Mouse (Mus musculus): ENCODE data around the gene Aip. TPM values are rescaled to one million over a fixed set of nuclear protein-coding genes. Genes with fewer than 3 reads are reported as not detected.

Aip gene
- polyA plus RNA-seq, 1 experiment from 2014 or later = 78.5 TPM

- TF ChIP-seq EP300 (IDR thresholded peaks at IDR 0.05) (no peak), CTCF (IDR thresholded peaks at IDR 0.05) (no peak)
- no peak within 1 kb of the TSS for H3K27ac ChIP-seq (ENCODE audit: low read length)
- H3K4me2 ChIP-seq (replicated peaks; ENCODE audit: low read depth, low read length) = no peak within 1 kb of the TSS
- H3K4me3 ChIP-seq (ENCODE audit: low read depth, low read length) = no peak within 1 kb of the TSS
- H3K4me1 ChIP-seq (ENCODE audit: insufficient read depth, low read depth, low read length) = no peaks in the 10 kb centered on the region
- H3K36me3 ChIP-seq (ENCODE audit: insufficient read depth, low read length) = no peaks in the 10 kb centered on the region
- H3K9me3 ChIP-seq (ENCODE audit: low read length) = no peaks in the 10 kb centered on the region
- ATAC-seq (no peak), DNase-seq (ENCODE audit: low spot score) (no peak)
- WGBS = 54% methylated on average over 3 of the region's 3 CpGs
- H3K27me3 ChIP-seq (replicated peaks; ENCODE audit: insufficient read depth, low read length) = no peaks in the 10 kb centered on the region
- no peak within 1 kb of the TSS for H3K9ac ChIP-seq (replicated peaks; ENCODE audit: low read depth)
These were observed 44.3 kb downstream of the Aip start, which contains the start of gene Cabp2 for GRCm38 (mm10) chr19:4081394-4081793. Cabp2 (plus strand) TSS chr19:4081578.

DNA sequence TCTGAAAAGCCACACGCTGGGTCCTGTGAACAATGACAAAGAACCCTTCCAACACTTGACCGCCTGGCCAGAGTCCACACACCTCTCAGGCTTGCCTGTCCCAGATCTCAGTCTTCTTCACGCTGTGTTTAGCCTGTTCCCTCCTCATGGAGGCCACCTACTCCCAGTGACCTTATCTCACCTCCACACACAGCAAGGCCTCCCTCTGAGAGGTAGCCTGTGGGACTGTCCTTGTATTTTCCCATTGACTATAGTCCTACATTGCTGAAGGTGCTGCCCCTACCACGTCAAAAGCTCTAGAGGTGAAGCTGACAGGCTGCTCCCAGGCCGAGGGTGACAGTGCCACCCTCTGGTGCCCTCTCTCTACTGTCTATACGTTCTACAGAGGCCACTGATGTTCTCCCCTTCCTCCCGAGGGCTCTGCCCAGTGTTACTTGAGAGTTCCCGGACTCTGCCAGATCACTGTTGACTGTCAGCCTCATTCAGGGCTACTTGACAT lies 45.1 kb downstream of the Aip start:
- DNase-seq (ENCODE audit: low spot score) (peak; percentile 27), ATAC-seq (peak; percentile 47; the same call in 1 of the 2 replicates)
- Histone ChIP-seq H3K27me3 (replicated peaks; ENCODE audit: insufficient read depth, low read length) (no peaks in the 10 kb centered on the region), H3K4me2 (replicated peaks; ENCODE audit: low read depth, low read length) (no peak overlapping the region), H3K27ac (ENCODE audit: low read length) (no peak overlapping the region), H3K9ac (replicated peaks; ENCODE audit: low read depth) (no peak overlapping the region), H3K9me3 (ENCODE audit: low read length) (no peaks in the 10 kb centered on the region), H3K36me3 (ENCODE audit: insufficient read depth, low read length) (no peaks in the 10 kb centered on the region), H3K4me1 (ENCODE audit: insufficient read depth, low read depth, low read length) (no peaks in the 10 kb centered on the region), H3K4me3 (ENCODE audit: low read depth, low read length) (no peak overlapping the region)
- WGBS = 52% methylated on average over 8 of the region's 8 CpGs
- TF ChIP-seq EP300 (IDR thresholded peaks at IDR 0.05) (no peak), CTCF (IDR thresholded peaks at IDR 0.05) (peak; percentile 55)

- no peaks in the 10 kb centered on the region for H3K36me3 ChIP-seq (ENCODE audit: insufficient read depth, low read length)
- no peak overlapping the region for H3K9ac ChIP-seq (replicated peaks; ENCODE audit: low read depth)
- H3K27ac ChIP-seq (ENCODE audit: low read length) = no peak overlapping the region
- no peak overlapping the region for H3K4me2 ChIP-seq (replicated peaks; ENCODE audit: low read depth, low read length)
- H3K4me3 ChIP-seq (ENCODE audit: low read depth, low read length) = no peak overlapping the region
- DNase-seq (ENCODE audit: low spot score) (no peak), ATAC-seq (no peak)
- no peak for TF ChIP-seq CTCF (IDR thresholded peaks at IDR 0.05)
- TF ChIP-seq EP300 (IDR thresholded peaks at IDR 0.05) = no peak
- H3K9me3 ChIP-seq (ENCODE audit: low read length) = no peaks in the 10 kb centered on the region
- H3K4me1 ChIP-seq (ENCODE audit: insufficient read depth, low read depth, low read length) = no peaks in the 10 kb centered on the region
- H3K27me3 ChIP-seq (replicated peaks; ENCODE audit: insufficient read depth, low read length) = no peaks in the 10 kb centered on the region
- WGBS = 75% methylated on average over 1 of the region's 1 CpGs
These were observed 46.1 kb downstream of the Aip start for GRCm38 (mm10) chr19:4079594-4079993.

DNA sequence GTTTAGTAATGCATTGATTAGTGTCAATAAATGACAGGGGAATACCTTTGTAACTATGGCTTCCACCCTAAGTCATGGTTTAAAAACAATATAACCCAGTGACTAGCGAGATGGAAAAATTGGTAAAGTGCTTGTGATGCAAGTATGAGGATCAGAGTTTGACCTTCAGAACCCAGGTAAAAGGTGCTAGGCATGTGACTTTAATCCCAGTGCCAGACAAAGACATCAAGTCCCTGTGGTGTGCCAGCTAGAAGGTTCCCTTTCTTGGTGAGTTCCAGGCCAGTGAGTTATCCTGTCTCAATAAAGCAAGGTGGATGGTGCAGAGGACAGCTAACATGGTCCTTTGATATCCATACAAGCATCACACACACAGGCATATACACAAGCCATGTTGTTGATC lies 50.1 kb downstream of the Aip start:
- no peak for TF ChIP-seq CTCF (IDR thresholded peaks at IDR 0.05)
- no peak for TF ChIP-seq EP300 (IDR thresholded peaks at IDR 0.05)
- H3K27me3 ChIP-seq (replicated peaks; ENCODE audit: insufficient read depth, low read length) = no peaks in the 10 kb centered on the region
- ATAC-seq (no peak), DNase-seq (ENCODE audit: low spot score) (no peak)
- H3K9ac ChIP-seq (replicated peaks; ENCODE audit: low read depth) = no peak overlapping the region
- H3K4me1 ChIP-seq (ENCODE audit: insufficient read depth, low read depth, low read length) = no peaks in the 10 kb centered on the region
- H3K27ac ChIP-seq (ENCODE audit: low read length) = no peak overlapping the region
- no peak overlapping the region for H3K4me2 ChIP-seq (replicated peaks; ENCODE audit: low read depth, low read length)
- no peak overlapping the region for H3K4me3 ChIP-seq (ENCODE audit: low read depth, low read length)
- H3K36me3 ChIP-seq (ENCODE audit: insufficient read depth, low read length) = no peaks in the 10 kb centered on the region
- H3K9me3 ChIP-seq (ENCODE audit: low read length) = no peaks in the 10 kb centered on the region
- WGBS = 85% methylated on average over 1 of the region's 1 CpGs

DNA sequence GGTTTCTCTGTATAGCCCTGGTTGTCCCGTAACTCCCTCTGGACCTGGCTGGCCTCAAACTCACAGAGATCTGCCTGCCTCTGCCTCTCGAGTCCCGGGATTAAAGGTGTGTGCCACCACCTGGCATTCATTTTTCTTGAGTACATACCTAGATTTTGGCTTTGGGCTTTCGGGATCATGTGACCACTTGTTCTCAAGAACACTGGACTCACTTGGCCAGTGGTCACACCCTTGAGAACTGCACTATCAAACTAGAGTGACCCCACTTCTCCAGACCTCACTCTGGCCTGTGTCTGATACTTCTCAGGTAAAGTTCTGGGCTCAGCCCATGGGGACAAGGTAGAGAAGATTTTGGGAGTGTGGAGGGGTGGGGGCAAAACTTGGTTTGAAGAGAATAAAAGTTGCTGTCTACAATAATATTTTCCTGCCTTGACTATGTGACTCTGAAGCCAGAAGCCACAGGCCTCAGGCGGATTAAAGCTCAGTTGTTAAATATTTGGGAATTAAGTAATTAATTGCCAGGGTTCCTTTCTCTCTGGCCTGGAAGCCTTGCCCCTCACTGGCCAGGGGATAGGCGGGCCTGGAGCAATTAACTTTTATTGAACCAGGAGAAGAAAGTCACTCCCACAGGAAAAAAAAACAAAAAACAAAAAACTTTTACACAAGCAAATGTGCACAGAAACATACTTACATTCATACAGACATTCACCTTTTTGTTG lies 52.8 kb downstream of the Aip start:
- DNase-seq (ENCODE audit: low spot score) (no peak), ATAC-seq (no peak)
- Histone ChIP-seq H3K4me3 (ENCODE audit: low read depth, low read length) (no peak overlapping the region), H3K9me3 (ENCODE audit: low read length) (no peaks in the 10 kb centered on the region), H3K36me3 (ENCODE audit: insufficient read depth, low read length) (no peaks in the 10 kb centered on the region), H3K27ac (ENCODE audit: low read length) (no peak overlapping the region), H3K4me2 (replicated peaks; ENCODE audit: low read depth, low read length) (no peak overlapping the region), H3K27me3 (replicated peaks; ENCODE audit: insufficient read depth, low read length) (no peaks in the 10 kb centered on the region), H3K4me1 (ENCODE audit: insufficient read depth, low read depth, low read length) (no peaks in the 10 kb centered on the region), H3K9ac (replicated peaks; ENCODE audit: low read depth) (no peak overlapping the region)
- 80% methylated on average over 6 of the region's 6 CpGs for WGBS
- TF ChIP-seq CTCF (IDR thresholded peaks at IDR 0.05) (no peak), EP300 (IDR thresholded peaks at IDR 0.05) (no peak)

- Histone ChIP-seq H3K4me1 (ENCODE audit: insufficient read depth, low read depth, low read length) (no peaks in the 10 kb centered on the region), H3K9ac (replicated peaks; ENCODE audit: low read depth) (no peak overlapping the region), H3K4me2 (replicated peaks; ENCODE audit: low read depth, low read length) (no peak overlapping the region), H3K36me3 (ENCODE audit: insufficient read depth, low read length) (no peaks in the 10 kb centered on the region), H3K27me3 (replicated peaks; ENCODE audit: insufficient read depth, low read length) (no peaks in the 10 kb centered on the region), H3K27ac (ENCODE audit: low read length) (no peak overlapping the region), H3K9me3 (ENCODE audit: low read length) (no peaks in the 10 kb centered on the region), H3K4me3 (ENCODE audit: low read depth, low read length) (no peak overlapping the region)
- no peak for TF ChIP-seq EP300 (IDR thresholded peaks at IDR 0.05)
- TF ChIP-seq CTCF (IDR thresholded peaks at IDR 0.05) = no peak
- whole genome bisulfite sequencing = 92% methylated on average over 6 of the region's 6 CpGs
- no peak for DNase-seq (ENCODE audit: low spot score)
- ATAC-seq = no peak
These were observed 54.3 kb downstream of the Aip start for GRCm38 (mm10) chr19:4071406-4071805.
